Mouse (Mus musculus) adrenal gland, postnatal 10 days (tissue): ENCODE results near the gene Cept1. TPM values are rescaled to one million over a fixed set of nuclear protein-coding genes. Genes with fewer than 3 reads are reported as not detected.
A peak's percentile ranks its signal among the peaks of the same experiment; 100 is the strongest.

ENCODE experiments used
- DNase-seq: peaks from one replicate; pipeline ENCODE4 v3.0.0; 2021; ENCODE audit warnings: mixed read lengths
- total RNA-seq, 2 experiments: library from RNA; stranded (reverse); gene quantifications; 2 replicates each; pipeline ENCODE4 v1.2.3; 2021

The Cept1 gene
- total RNA-seq, 2 experiments from 2014 or later: 37.7 to 38.8 TPM

DNA sequence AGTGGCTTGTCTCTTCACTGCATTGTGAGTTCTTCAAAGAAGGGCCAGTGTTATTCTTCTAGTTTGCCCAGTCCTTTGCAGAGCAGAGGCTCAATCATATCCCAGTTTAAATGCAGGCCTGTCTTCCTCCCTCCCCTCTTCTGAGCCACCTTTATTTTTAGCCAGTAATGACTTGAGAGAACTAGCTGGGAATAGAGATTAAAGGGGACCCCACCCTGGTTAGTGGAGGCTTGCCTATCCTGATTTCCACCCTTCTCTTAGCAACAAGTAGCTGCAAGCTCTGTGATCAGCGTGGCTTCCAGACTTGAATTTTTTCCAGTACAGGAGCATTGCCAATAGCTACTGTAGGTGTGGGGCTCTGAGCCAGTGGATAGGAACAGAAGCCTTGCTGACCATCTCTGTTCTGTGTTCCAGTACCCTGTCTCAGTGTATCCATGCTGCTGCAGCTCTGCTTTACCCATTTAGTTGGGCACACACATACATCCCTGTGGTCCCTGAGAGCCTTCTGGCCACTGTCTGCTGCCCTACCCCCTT is 53.1 kb downstream of the Cept1 start:
- peak; percentile 33 for DNase-seq

DNA sequence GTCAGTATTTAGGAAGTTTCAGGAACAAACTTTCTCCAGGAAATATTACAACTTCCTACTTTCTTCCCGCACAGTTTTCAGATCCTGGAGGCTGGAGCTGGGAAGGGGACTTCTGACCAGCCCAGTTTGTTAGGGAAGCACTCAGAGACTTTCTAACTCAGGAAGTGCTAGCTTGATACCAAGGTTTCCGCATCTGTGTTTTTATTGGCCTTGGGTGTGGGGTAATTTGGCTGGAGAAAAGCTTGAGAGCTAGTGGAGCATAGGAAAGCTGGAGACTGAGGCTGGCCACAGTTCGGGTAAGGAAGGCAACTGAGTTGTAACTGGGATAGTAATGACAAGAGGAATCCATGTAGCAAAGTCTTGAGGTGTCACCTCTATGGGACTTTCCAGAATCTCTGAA is 53.7 kb downstream of the Cept1 start:
- no peak for DNase-seq

DNA sequence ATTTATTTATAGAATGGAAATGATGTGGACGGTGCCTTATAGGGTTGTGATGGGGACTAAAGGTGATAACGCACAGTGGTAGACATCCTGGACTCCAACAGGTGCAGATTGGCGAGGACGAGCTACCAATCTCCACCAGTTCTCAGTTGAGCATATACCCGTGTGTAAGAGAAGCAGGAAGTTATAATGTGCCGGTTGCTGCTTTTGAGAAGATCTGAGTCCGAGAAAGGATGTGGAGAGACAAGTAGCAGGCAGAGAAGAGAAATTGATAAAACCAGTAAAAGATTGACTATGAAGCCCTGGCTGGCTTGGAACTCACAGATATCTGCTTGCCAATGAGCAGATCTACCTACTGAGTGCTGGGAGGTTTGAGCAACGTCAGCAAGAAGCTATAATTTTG is 54.4 kb downstream of the Cept1 start:
- DNase-seq: no peak

DNA sequence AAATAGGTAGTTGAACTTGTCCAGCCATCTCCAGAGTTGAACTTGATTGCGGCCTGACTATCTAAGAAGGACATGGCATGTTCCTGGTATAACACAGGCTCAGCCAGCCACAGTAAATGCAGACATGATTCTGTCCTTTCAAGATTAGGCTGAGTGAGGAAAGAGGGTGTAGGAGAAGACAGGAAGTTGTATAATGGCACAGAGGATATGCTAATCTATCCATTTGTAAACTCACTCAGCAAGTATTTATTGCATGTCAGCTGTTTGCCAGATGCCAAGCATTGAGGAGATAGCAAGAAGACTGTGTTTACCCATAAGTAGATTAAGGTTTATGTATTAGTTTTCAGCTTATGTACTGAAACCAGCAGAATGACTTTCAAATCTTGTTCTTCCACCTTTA is 54.9 kb downstream of the Cept1 start:
- no peak for DNase-seq

DNA sequence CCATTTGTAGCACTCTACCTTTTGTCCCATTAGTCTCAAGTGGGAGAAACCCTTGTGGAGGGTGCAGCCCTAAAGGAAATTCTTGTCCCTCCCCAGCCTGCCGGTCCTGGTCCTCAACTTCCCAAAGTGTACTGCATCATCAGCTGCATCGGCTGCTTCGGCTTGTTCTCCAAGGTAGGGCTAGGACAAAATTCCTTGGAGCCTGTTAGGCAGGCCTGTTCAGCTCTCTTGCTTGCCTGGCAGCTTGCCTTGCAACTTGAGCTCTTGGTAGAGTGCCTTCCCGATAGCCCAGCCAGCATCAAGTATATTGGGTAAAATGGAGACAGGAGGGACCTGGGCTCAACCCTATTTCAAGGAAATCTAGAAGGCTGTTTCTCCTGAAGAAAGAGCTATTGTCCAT is 57.4 kb downstream of the Cept1 start:
- no peak for DNase-seq

DNA sequence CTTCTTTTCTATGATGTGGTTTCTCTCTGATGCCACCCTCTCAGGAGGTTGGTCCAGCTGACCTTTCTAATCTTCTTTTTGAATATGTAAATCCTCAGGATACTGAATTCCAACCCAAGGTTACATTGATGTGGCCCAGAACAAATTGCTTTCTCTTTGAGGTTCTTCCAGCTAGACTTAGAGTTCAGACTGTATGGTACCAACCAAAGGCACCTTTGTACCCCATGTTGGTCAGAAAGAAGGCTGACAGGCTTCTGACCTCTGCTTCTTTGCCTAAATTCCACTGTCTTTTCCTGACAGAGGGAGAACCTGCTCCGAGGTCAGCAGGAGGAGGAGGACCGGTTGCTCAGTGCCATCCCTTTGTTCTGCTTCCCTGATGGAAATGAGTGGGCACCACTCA is 60.1 kb downstream of the Cept1 start:
- DNase-seq: no peak

DNA sequence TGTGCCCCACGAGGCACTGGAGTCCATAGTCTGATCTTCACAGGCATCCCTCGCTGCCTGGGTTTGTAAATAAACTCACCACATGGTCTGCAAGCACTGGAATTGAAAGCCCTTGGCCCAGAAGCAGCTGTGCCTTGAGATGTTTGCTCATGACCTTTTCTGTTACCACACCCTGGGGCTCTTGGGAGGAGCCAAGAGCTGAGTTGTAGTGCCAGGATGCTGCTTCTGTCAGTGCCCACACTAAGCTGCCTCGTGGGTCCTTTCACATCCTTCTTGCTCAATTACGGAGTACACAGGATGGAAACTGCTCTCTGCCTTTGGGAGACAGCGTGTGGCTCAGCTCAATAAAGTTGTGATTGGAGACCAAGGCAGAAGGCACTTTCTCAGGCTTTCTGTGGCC is 61.8 kb downstream of the Cept1 start:
- DNase-seq: no peak

DNA sequence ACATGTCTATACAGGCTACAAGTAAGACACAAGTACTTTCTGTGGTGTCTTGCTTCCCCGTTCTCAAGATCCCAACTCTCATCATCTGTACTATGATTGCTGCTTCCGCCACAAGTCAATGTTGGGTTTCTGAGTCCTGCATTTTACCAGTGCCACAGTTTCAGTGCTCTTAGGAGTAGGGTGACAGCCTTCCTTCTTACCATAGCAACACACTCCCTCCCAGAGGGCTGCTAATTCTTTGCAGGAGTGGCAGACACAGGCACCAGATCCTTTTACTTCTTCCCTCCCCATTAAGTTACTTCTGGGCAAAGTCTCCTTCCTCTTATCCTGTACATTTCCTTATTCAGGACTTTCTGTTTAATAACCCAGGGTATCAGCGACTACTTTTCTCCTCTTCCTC is 62.7 kb downstream of the Cept1 start:
- no peak for DNase-seq

DNA sequence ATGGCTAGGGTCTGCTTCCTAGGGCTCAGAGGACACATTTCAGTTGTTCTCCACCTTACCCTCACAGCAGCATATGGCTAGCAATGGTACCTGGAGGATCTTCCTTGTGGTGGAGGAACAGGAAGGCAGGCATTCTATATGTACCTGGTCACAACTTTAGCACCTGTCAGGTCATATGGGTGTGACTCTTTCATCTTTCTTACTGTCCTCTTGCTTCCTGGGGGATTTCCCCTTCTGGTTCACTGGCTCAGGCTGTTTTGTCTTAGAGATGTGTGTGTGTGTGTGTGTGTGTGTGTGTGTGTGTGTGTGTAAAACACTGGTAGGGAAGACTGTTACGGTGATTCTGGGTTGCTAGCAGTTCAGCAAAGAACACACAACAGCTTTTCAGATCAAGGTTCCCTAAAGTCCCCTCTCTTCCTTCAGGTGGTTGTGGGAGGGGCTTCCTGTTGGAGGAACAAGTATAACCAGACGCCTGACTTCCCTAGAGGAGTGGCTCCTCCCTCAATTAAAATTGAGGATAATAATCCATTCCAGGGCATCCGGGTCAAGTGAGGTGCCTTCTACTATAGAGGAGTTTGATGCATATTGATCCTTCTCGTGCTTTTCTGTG is 63.7 kb downstream of the Cept1 start:
- DNase-seq: no peak

DNA sequence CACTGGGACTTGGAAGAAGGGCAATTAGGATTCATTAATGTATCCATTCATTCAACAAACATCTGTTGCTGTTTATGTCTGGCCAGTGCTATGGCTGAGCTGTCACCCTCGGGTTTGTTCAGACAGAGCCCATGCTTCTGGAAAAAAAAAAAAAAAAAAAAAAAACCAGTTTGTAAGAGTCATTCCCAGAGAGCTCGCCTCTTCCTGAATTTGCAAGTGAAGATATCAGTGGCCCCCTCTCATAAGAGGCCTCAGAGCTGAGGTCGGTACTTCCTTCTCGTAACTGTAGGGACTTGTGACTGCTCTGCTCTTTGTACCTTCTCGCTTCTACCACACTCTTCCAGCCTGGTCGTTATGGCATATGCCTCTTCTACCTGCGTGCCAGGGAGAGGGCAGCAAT is 64.3 kb downstream of the Cept1 start:
- no peak for DNase-seq

DNA sequence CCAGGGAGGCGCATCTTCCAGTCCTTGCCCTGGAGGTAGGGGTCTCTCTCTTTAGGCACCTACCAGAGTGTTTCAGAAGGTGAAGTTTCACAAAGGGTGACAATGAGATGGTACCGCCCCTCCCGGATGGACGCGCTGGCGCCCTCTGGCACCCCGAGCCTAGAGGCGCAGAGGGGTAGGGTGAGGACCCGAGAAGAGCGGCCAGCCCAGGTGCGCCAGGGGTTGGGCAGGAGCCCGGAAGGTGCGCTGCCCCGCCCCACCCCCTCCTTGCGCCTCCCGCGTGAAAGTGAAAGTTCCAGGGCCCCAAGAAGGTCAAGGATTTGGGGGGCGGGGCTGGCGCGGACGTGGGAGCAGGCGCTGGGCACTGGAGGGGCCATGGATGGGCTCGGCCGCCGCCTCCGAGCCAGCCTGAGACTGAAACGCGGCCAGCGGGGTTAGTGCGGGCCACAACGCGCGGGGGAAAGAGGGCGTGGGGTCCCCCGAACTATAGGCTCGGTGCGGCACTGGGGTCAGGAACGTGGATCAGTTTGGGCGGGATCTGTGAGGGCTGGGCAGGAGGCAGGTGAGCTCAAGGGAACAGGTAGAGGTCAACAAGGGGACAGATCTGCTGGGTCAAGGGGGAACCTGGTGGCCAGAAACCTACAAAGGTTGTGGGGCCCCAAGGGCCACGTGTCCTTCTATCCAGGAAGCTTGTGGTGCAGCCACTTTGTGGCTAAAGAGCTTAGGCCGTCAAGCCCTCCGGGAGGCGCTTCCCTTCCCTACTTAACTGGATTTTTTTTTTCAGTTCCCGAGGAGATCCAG is 65.1 kb downstream of the Cept1 start, which contains the start of gene Dennd2d:
Dennd2d (plus strand) TSS at position 125 of the 801 bp plus-strand sequence.
- DNase-seq: peak; percentile 57

DNA sequence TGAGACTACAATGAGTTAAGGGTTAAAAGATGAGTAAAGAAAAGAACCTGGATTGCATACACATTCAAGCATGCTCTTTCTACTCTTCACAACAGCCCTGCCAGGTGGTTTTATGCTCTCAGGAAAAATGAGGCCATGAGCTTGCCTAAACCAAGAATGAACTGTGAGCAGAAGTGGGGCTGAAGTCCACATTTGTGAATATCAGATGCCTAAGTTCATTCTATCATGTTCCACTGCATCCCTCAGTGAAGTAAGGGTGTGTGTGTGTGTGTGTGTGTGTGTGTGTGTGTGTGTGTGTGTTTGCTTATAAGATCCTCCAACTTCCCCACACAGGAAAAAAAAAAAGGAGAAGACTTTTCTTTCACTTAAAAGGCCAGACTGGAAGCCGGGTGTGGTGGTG is 70.7 kb downstream of the Cept1 start:
- no peak for DNase-seq

DNA sequence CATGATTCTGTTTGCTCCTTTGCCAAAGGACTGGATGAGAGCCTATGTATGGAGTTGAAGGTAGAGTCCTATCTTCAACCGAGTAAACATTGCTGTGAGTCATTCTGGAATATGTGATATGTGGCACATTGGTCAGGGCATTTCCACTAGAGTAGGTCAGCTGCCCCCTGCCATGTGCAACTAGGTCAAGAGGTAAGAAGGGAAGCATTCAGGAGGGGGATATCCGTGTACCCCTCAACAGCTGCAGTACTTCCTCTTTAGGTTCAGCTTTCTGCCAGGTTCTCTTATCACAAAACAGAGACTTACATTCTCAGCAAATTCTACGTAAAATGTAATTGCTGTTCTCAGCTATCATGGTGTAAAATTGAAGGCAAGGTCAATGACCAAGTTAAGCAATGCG is 73.4 kb downstream of the Cept1 start:
- no peak for DNase-seq

DNA sequence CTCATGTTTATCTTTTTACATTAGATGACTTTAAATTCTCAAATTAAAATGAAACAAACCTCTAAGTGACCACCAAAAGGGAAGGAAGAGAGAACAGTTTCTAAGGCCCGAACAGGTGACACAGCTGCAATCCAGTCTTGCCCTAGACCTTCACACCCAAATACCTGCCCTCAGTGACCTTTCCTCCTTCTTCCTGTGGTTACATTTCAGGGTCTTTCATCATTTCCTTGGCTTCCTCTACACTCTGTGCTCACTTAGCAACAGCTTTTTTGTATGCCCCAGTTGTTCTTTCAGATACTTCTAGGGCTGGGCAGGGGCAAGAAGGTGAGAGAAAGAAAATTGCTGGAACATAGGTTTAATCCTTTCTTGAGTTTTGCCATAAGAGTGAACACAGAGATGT is 82.9 kb downstream of the Cept1 start:
- no peak for DNase-seq

DNA sequence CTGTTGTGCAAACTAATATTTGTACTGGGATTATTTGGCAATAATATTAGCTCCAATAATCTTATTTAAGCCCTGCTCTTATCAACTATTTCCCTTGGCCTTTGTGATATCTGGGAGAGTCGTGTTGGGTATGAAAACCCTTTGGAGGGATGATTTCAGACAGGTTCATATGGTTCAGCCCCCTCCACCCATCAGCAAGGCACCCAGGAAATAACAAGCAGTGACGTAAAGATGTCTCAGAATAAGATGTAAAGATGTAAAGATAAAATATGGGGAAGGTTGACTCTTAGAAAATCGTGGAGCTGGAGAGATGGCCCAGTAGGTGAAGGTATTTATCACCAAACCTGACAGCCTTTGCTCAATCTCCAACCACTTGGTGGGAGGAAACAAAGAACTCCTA is 85.1 kb downstream of the Cept1 start:
- no peak for DNase-seq

DNA sequence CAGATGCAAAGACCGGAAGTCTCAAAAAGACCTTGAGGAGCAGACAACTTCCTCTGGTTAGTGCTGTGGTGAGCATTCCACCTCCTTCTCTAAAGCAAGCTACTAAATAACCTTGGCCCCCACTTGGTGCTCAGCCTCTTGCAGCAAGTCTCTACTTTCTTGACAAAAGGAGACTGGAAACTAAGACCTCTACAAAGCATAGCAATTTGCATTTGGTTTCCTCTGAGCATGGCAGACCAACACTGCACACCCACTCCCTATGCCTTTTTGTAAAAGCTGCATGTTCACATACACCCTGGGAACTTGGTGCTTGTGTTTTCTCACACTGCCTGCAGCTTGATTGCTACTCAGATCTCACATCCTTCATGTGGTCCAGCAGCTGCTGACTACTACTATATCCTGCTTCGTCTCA is 85.5 kb downstream of the Cept1 start:
- no peak for DNase-seq

DNA sequence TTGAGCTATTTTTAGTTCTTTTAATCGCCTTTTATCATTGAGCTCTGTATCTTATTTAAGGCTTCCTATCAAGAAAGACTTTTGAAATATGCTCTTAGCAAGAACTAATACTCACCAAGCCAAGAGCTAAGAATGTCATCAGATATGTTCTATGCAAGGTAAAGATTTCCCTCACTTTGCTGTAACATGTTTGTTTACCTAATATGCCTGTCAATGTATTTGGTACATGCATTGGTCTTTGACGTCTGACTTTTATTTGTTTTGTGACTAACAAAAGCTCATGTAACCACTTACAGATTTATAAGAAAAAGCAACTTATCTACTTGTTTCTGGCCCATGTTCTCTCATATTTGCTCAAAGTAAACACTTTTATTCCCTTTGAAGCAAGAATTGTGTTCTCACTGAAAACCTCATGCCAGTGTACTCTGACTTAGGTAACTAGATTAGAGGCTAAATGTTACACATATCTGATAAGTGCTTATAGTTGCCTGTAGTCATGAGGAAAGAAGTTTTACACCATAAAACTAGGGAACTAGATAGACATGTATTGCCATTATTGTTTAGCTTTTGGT is 90.2 kb downstream of the Cept1 start:
- DNase-seq: no peak

DNA sequence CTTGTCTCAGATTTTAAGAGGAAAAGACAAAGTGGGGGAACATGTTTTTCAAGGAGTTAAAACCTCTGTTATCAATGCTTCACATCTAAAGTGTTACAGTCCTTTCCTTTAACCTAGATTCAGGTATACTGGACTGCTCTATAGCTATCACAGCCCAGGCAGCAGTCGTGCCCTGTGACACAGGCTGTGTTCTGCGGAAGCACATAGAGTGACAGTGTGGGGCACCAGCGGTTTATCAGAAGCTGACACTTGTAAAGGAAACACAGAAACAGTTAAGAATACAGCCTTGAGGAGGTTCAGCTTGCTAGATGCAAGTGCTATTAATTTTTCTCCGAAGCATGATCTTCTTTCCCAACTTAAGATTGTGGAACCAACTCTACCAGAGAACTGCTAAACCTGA is 95.0 kb downstream of the Cept1 start:
- DNase-seq: no peak

Other genes with a start within 250 kb of the Cept1 start
- not detected for gene Chil6, start 141.6 kb downstream of the Cept1 start, total RNA-seq
- 1 to 10 TPM; 4.7 to 5.0 TPM for gene Dennd2d, start 65.4 kb downstream of the Cept1 start, total RNA-seq
- 100 to 1,000 TPM in 1 of 2 experiments, 10 to 100 TPM in 1; 95.2 to 101 TPM for gene Dram2, start within 50 bp of the Cept1 start, total RNA-seq
- gene Lrif1, start 137.2 kb upstream of the Cept1 start, total RNA-seq: 10 to 100 TPM; 14.5 to 18.5 TPM
- gene Cd53, start 242.3 kb upstream of the Cept1 start, total RNA-seq: 10 to 100 TPM; 13.0 to 14.0 TPM